Mouse (Mus musculus): Measurements from ENCODE around the gene Fau.

The Fau gene

GRCm38 (mm10) chr19:6070571-6071250 lies 13.1 kb downstream of the Fau start:
- no peak for DNase-seq (ENCODE audit: low read depth, low spot score)

GRCm38 (mm10) chr19:6071261-6071660 lies 13.6 kb downstream of the Fau start:
- DNase-seq (ENCODE audit: low read depth, low spot score), result no peak

DNA sequence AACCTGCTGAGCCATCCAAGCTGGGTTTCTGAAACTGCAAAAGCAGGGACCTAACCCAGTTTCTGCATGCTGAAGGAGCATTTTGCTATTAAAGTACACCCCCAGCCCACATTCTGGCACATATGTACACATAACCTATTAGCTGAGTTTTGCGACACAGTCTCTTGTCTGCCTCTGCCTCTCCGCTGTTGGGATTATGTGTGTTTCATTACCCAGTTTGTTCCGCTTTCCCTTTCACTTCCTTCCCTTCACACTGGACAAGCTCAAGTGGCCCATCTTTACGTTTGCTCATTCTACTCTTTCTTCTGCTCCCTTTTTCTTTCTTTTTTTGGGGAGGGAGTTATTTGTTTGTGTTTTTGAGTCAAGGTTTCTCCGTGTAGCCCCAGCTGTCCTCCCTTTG lies 16.2 kb downstream of the Fau start:
- no peak for DNase-seq (ENCODE audit: low read depth, low spot score)

DNA sequence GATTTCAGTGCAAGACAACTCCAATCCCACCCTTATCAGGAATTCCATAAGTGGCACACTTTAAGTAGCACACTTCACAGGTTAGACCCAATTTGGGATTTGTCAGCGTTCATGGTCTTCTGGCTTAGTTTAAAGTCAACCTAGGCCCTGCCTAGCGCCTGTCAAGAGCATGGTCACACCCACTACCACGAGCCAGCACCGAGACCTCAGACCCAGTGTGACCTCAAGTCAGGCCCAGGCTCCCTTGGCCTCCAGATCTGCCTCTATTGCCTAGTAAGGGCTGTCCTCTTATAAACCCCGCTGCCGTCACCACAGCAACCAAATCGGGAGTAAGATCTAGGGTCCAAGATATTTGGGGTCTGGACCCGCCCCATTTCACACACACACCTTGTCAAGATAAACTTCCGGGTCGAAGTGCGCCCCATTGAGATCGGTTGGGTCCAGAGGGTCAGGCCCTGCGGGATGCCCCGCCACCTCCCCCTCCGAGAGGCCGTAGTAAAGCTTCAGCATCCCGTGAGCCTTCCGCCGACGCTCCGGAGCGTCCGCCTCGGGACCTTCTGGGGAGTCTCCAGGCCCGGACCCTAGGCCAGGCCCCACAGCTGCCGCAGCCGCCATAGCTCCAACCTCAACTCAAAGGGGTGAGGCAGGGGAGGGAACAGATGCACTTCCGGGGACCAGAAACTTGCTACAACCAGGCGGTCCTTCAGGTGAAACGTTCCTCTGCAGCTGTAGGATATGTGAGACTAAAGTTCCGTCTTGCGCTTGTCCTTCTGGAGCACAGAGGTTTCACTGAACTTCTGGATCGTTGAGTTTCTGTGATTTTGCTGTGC lies 19.1 kb downstream of the Fau start, which contains the start of gene Vps51:
TSS of gene Vps51 (minus strand) at position 668 of the 830 bp plus-strand sequence.
- peak; percentile 81 for DNase-seq (ENCODE audit: low read depth, low spot score)

DNA sequence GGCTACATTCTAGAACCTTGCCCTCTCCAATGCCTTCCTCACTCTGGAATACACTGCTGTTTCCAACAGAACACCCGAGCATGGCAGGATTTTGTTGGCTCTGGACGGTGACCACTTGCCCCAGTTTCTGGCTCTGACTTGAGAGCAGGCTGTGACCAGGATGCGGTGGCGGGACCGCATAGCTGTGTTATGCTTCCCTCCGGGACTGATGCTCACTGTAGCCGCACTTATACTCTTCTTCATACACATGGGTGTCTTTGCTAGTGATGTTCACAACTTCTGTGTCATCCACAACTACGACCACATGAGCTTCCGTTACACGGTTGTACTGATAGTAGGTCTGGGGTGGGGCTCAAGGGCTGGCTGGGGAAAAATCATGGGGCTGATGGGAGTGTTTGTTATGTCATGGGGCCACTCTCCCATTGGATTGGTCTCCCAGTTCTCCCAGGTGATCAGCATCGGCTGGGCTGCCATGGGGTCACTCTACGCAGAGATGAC lies 22.4 kb downstream of the Fau start, which contains the start of gene Tmem262:
TSS of gene Tmem262 (plus strand) at position 51 of the 498 bp plus-strand sequence.
- DNase-seq (ENCODE audit: low read depth, low spot score), result no peak

- DNase-seq (ENCODE audit: low read depth, low spot score), result no peak
Measured at GRCm38 (mm10) chr19:6082156-6082555, 24.5 kb downstream of the Fau start, which contains the start of gene Gm28374. Gene Gm28374, minus strand, starts transcription at chr19:6082256.

DNA sequence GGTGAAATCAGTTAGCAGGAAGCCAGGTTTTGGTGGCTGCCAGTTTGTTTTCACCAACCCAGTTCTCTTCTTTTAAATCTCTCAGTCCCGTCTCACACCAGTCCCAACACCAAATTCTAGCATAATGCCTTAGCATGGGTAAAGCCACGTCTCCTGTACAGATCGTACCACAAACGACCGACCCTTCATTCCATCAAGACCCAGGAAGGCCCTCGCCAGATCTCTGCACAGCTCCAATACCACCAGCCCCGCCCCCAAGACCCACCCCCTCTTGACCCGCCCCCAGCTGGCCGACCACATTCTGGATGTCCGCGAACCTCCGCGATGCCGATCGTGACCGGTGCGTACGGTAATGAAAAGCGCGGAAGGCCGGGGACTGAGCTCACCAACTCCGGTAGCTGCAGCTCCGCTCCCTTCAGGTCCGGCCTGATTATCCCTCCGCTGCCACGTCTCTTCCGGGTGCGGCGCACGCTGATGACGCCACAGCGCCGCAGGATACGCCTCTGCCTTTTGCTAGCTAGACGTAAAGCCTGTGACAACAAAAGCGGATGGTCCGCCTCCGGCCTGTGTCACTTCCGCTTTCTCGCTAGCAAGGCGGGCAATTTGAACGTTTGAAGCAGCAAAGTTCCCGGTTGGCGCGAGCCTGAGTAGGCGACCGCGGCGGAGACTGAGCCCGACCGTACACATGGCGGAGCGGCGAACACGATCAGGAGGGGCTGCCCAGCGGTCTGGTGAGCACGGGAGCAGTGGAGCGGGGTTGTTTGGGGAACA lies 27.0 kb downstream of the Fau start, which contains the start of the genes Zfpl1 and Cdca5:
TSS of gene Zfpl1 (minus strand) at position 479 of the 771 bp plus-strand sequence.
TSS of gene Cdca5 (plus strand) at position 506 of the 771 bp plus-strand sequence.
- peak; percentile 98 for DNase-seq (ENCODE audit: low read depth, low spot score)

DNA sequence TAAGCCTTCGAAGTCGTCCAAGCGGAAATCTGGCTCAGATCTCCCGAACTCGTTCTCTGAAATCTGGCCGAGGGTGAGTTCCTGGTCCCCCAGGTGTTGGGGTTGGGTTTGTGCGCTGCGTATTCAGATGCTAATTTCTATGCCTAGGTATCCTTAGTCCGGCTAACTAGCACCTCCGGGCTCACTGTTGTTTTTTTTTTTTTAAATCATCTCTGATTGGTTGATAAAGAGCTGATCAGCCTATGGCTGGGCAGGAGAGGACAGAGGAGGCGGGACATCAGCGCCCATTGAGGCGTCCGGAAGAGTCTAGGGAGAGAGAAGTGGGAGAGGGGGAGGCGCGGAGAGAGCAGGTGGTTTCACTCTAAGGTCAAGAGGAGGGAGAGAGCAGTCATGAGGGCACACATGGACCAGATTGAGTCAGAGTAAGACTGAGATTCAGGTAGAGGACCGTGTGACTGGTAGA lies 27.8 kb downstream of the Fau start:
- peak; percentile 55 for DNase-seq (ENCODE audit: low read depth, low spot score)

- DNase-seq (ENCODE audit: low read depth, low spot score), result no peak
Measured at GRCm38 (mm10) chr19:6088841-6089240, 31.2 kb downstream of the Fau start.

- DNase-seq (ENCODE audit: low read depth, low spot score), result no peak
Measured at GRCm38 (mm10) chr19:6094119-6094518, 36.5 kb downstream of the Fau start, which contains the start of gene AC131692.1. Gene AC131692.1, plus strand, starts transcription at chr19:6094419.

DNA sequence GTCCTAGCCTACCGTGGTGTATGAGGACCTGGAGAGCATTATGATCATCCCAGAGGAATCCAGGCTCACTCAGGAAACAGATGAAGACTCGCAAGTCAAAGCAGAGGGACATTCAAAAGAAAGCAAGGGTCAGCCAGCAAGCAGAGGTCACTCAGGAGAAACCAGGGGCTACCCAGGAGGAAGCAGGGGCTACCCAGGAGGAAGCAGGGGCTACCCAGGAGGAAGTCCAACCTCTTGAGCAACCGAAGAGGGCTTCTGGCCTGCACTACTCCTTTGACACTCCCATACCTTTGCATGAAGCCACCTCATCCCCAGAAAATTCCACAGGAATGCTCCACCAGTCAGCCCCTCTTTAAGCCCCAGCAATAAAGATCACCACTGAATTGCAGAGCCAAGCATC lies 40.2 kb downstream of the Fau start:
- DNase-seq (ENCODE audit: low read depth, low spot score), result no peak

DNA sequence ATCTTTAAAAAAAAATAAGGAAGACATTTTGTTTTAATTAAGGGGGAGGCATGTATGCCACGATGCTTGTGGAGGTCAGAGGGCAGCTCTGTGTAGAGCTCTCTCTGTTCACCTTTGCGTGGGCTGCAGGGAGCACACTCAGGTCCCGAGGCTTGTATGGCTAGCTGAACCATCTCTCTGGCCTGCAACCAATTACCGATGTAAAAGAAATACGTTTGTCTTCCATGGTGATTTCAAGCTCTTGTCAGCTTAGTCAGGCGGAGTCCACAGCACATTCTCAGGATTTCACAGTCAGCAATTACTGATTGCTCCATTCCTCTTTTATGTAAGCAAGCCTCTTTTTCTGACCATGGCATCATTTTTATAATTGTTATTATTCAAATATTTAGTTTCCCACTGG lies 43.5 kb downstream of the Fau start:
- DNase-seq (ENCODE audit: low read depth, low spot score), result no peak

- no peak for DNase-seq (ENCODE audit: low read depth, low spot score)
Measured at GRCm38 (mm10) chr19:6102169-6102853, 44.7 kb downstream of the Fau start.

DNA sequence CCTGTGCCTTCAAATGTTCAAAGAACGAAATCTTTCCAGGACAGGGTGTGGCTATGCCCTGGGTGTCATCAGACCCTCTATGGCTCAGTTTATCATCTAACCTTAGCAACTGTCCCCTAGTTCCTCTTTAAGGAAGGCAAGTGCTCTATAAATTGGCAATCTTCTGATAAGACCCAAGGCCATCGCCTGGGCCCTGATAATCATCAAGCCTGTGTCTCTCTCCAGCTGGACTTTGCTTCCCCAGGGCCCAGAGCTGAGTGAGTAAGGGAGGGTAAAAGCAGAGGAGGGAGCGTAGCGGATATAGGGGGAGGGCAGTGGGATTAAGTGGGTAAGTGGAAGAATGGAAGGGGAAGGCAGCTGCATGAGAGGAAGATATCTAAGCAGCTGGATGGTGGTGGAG lies 46.8 kb downstream of the Fau start:
- no peak for DNase-seq (ENCODE audit: low read depth, low spot score)

GRCm38 (mm10) chr19:6105586-6105985 lies 47.9 kb downstream of the Fau start, which contains the start of gene Naaladl1:
Gene Naaladl1, plus strand, starts transcription at chr19:6105782.
- DNase-seq (ENCODE audit: low read depth, low spot score), result no peak

All from embryo, embryonic 11.5 days (tissue).